Mouse (Mus musculus) heart, embryonic 13.5 days (tissue): Measurements from ENCODE around the gene Mok. TPM values are rescaled to one million over a fixed set of nuclear protein-coding genes. Genes with fewer than 3 reads are reported as not detected.
"Not testable (repeated sequence)": the region's sequence is repeated elsewhere in the genome, so short reads cannot be mapped to it uniquely, and the experiment has no call there.

ENCODE experiments used
- ATAC-seq: fragments of 200-750 bp; cut with Nextera tagmentation; 2 replicates; pipeline ENCODE4 v1.8.0; 2017; ENCODE audit warnings: moderate TSS enrichment; ENCODE audit not compliant: insufficient number of reproducible peaks, low FRiP score, low TSS enrichment; ENCODE audit errors: extremely low read depth
- H3K27ac ChIP-seq: fragments of 300-500 bp; sonication (generic); replicated peaks from 2 replicates; pipeline ENCODE4 v1.5.1; 2015; ENCODE audit warnings: moderate library complexity, mild to moderate bottlenecking, inconsistent platforms
- H3K27me3 ChIP-seq: fragments of 300-500 bp; sonication (generic); replicated peaks from 2 replicates; pipeline ENCODE4 v1.6.1; 2015; ENCODE audit warnings: mild to moderate bottlenecking, inconsistent platforms
- H3K36me3 ChIP-seq: fragments of 300-500 bp; sonication (generic); 2 replicates; pipeline ENCODE4 v1.6.1; 2015; ENCODE audit warnings: mild to moderate bottlenecking, inconsistent platforms
- H3K4me1 ChIP-seq: fragments of 300-500 bp; sonication (generic); 2 replicates; pipeline ENCODE4 v1.6.1; 2015; ENCODE audit warnings: inconsistent platforms
- H3K4me2 ChIP-seq: fragments of 300-500 bp; sonication (generic); 2 replicates; pipeline ENCODE4 v1.6.1; 2015; ENCODE audit warnings: inconsistent platforms, mild to moderate bottlenecking, moderate library complexity
- H3K4me3 ChIP-seq: fragments of 300-500 bp; sonication (generic); 2 replicates; pipeline ENCODE4 v1.5.1; 2015; ENCODE audit warnings: moderate library complexity, mild to moderate bottlenecking, inconsistent platforms
- H3K9ac ChIP-seq: fragments of 300-500 bp; sonication (generic); 2 replicates; pipeline ENCODE4 v1.6.1; 2015; ENCODE audit warnings: inconsistent platforms, mild to moderate bottlenecking, moderate library complexity
- H3K9me3 ChIP-seq: fragments of 300-500 bp; sonication (generic); 2 replicates; pipeline ENCODE4 v1.6.1; 2016; ENCODE audit warnings: inconsistent platforms
- WGBS: fragments of 180-500 bp; shearing (Covaris S2); methylation state at CpG from one replicate; pipeline ENCODE4 v1.1.7; 2015; ENCODE audit warnings: mixed read lengths; 5-methylcytosine and 5-hydroxymethylcytosine counted together
- polyA plus RNA-seq: library from polyadenylated mRNA; unstranded; fragments of >200 nt; fragmentation: Nextera tagmentation; extraction: Ambion mirVana; gene quantifications from 2 replicates; pipeline ENCODE4 v1.2.1, GENCODE M21; 2015

Gene Mok
- polyA plus RNA-seq, 1 experiment from 2014 or later, result 3.5 TPM

- Histone ChIP-seq H3K27me3 (no peaks in the 10 kb centered on the region), H3K4me2 (no peak overlapping the region), H3K4me1 (no peaks in the 10 kb centered on the region), H3K27ac (no peak overlapping the region), H3K36me3 (peaks cover 82% of the 10 kb centered on the region), H3K4me3 (no peak overlapping the region), H3K9ac (no peak overlapping the region), H3K9me3 (no peaks in the 10 kb centered on the region)
- WGBS, result 80% methylated on average over 6 of the region's 6 CpGs
- ATAC-seq, result no peak
Observed at GRCm38 (mm10) chr12:110864008-110864407, 23.3 kb upstream of the Mok start.

- Histone ChIP-seq H3K9ac (no peak overlapping the region), H3K4me2 (no peak overlapping the region), H3K36me3 (peaks cover 66% of the 10 kb centered on the region), H3K9me3 (no peaks in the 10 kb centered on the region), H3K4me3 (no peak overlapping the region), H3K27me3 (no peaks in the 10 kb centered on the region), H3K4me1 (peaks cover 5% of the 10 kb centered on the region; the same call in 1 of the 2 replicates), H3K27ac (no peak overlapping the region)
- 54% methylated on average over 7 of the region's 7 CpGs for WGBS
- ATAC-seq, result no peak
Observed at GRCm38 (mm10) chr12:110861256-110861655, 20.5 kb upstream of the Mok start.

GRCm38 (mm10) chr12:110860293-110860692 lies 19.6 kb upstream of the Mok start:
- Histone ChIP-seq H3K9me3 (no peaks in the 10 kb centered on the region), H3K4me3 (no peak overlapping the region), H3K27ac (no peak overlapping the region), H3K36me3 (peaks cover 66% of the 10 kb centered on the region), H3K9ac (no peak overlapping the region), H3K27me3 (no peaks in the 10 kb centered on the region), H3K4me2 (no peak overlapping the region), H3K4me1 (peaks cover 5% of the 10 kb centered on the region; the same call in 1 of the 2 replicates)
- no peak for ATAC-seq

GRCm38 (mm10) chr12:110858681-110859080 lies 17.9 kb upstream of the Mok start:
- H3K4me3 ChIP-seq, ATAC-seq, H3K4me2 ChIP-seq, H3K9ac ChIP-seq, H3K27me3 ChIP-seq, H3K4me1 ChIP-seq, H3K9me3 ChIP-seq, H3K27ac ChIP-seq: not testable (repeated sequence)
- 91% methylated on average over 15 of the region's 15 CpGs for WGBS
- H3K36me3 ChIP-seq, result peaks cover 57% of the 10 kb centered on the region

- Histone ChIP-seq H3K27me3 (no peaks in the 10 kb centered on the region), H3K4me2 (no peak overlapping the region), H3K4me3 (no peak overlapping the region), H3K9me3 (no peaks in the 10 kb centered on the region), H3K36me3 (peaks cover 52% of the 10 kb centered on the region), H3K4me1 (peaks cover 7% of the 10 kb centered on the region), H3K9ac (no peak overlapping the region), H3K27ac (no peak overlapping the region)
- ATAC-seq, result no peak
- WGBS, result 73% methylated on average over 7 of the region's 7 CpGs
Observed at GRCm38 (mm10) chr12:110857196-110857595, 16.5 kb upstream of the Mok start.

- H3K27ac ChIP-seq, result no peak overlapping the region
- no peak overlapping the region for H3K4me3 ChIP-seq
- no peaks in the 10 kb centered on the region for H3K9me3 ChIP-seq
- ATAC-seq, result no peak
- peaks cover 37% of the 10 kb centered on the region for H3K36me3 ChIP-seq
- peaks cover 24% of the 10 kb centered on the region for H3K4me1 ChIP-seq
- H3K4me2 ChIP-seq, result no peak overlapping the region
- 81% methylated on average over 32 of the region's 32 CpGs for WGBS
- no peak overlapping the region for H3K9ac ChIP-seq
- no peaks in the 10 kb centered on the region for H3K27me3 ChIP-seq
Observed at GRCm38 (mm10) chr12:110854786-110855737, 14.3 kb upstream of the Mok start.

GRCm38 (mm10) chr12:110851923-110852322 lies 11.2 kb upstream of the Mok start:
- Histone ChIP-seq H3K27me3 (peaks cover 4% of the 10 kb centered on the region), H3K4me2 (peak overlapping the region; percentile 89; the same call in 1 of the 2 replicates), H3K4me3 (no peak overlapping the region), H3K27ac (no peak overlapping the region), H3K9ac (peak overlapping the region; percentile 96), H3K36me3 (peaks cover 22% of the 10 kb centered on the region), H3K9me3 (no peaks in the 10 kb centered on the region), H3K4me1 (peaks cover 26% of the 10 kb centered on the region)
- WGBS, result 67% methylated on average over 1 of the region's 1 CpGs
- no peak for ATAC-seq

GRCm38 (mm10) chr12:110851414-110851813 lies 10.7 kb upstream of the Mok start:
- Histone ChIP-seq H3K27me3 (peaks cover 4% of the 10 kb centered on the region), H3K36me3 (peaks cover 17% of the 10 kb centered on the region), H3K4me2 (peak overlapping the region; percentile 89), H3K4me1 (peaks cover 27% of the 10 kb centered on the region), H3K9me3 (no peaks in the 10 kb centered on the region), H3K27ac (no peak overlapping the region; the same call in 1 of the 2 replicates), H3K4me3 (peak overlapping the region; percentile 93), H3K9ac (peak overlapping the region; percentile 96)
- no peak for ATAC-seq
- 25% methylated on average over 12 of the region's 12 CpGs for WGBS

- Histone ChIP-seq H3K27me3 (peaks cover 4% of the 10 kb centered on the region), H3K4me3 (peak overlapping the region; percentile 93), H3K4me2 (peak overlapping the region; percentile 89), H3K36me3 (peaks cover 12% of the 10 kb centered on the region), H3K9me3 (no peaks in the 10 kb centered on the region), H3K9ac (peak overlapping the region; percentile 96), H3K4me1 (peaks cover 32% of the 10 kb centered on the region), H3K27ac (peak overlapping the region; percentile 77)
- no peak for ATAC-seq
- 7% methylated on average over 9 of the region's 9 CpGs for WGBS
Observed at GRCm38 (mm10) chr12:110850929-110851256, 10.2 kb upstream of the Mok start.

- no peaks in the 10 kb centered on the region for H3K9me3 ChIP-seq
- peak; percentile 58 for ATAC-seq
- H3K36me3 ChIP-seq, result peaks cover 6% of the 10 kb centered on the region
- peak within 1 kb of the TSS; percentile 89 for H3K4me2 ChIP-seq
- H3K9ac ChIP-seq, result peak within 1 kb of the TSS; percentile 96
- H3K27me3 ChIP-seq, result peaks cover 4% of the 10 kb centered on the region
- peaks cover 34% of the 10 kb centered on the region for H3K4me1 ChIP-seq
- peak within 1 kb of the TSS; percentile 77 for H3K27ac ChIP-seq
- under 1% methylated on average over 89 of the region's 89 CpGs for WGBS
- peak within 1 kb of the TSS; percentile 93 for H3K4me3 ChIP-seq
Observed at GRCm38 (mm10) chr12:110850010-110850928, 9.5 kb upstream of the Mok start, which contains the start of gene Zfp839. Gene Zfp839 (plus strand): TSS chr12:110850253.

- Histone ChIP-seq H3K4me3 (peak overlapping the region; percentile 65), H3K4me2 (peak overlapping the region; percentile 85), H3K27ac (peak overlapping the region; percentile 87), H3K36me3 (no peaks in the 10 kb centered on the region), H3K4me1 (peaks cover 33% of the 10 kb centered on the region), H3K9me3 (no peaks in the 10 kb centered on the region), H3K9ac (peak overlapping the region; percentile 84), H3K27me3 (peaks cover 4% of the 10 kb centered on the region)
- WGBS, result 75% methylated on average over 6 of the region's 6 CpGs
- no peak for ATAC-seq
Observed at GRCm38 (mm10) chr12:110846191-110846765, 5.5 kb upstream of the Mok start.
